Mouse (Mus musculus) central nervous system, embryonic 14 days (tissue): ENCODE results near the gene Gm3264. TPM values are rescaled to one million over a fixed set of nuclear protein-coding genes. Genes with fewer than 3 reads are reported as not detected.

Experiments used
- polyA plus RNA-seq: library from polyadenylated mRNA; depleted of rRNA; stranded (reverse); fragments of >200 nt; gene quantifications from 2 replicates; pipeline ENCODE4 v1.2.3, GENCODE M21; 2012; rRNA removed

Gene Gm3264
- 3.7 and 4.1 TPM in 2 replicates for polyA plus RNA-seq

GRCm38 (mm10) chr14:4855299-4855980, at the start of gene Gm3264:
Gene Gm3264, plus strand, starts transcription at chr14:4855576.

GRCm38 (mm10) chr14:4837806-4838205, 17.6 kb upstream of the Gm3264 start, which contains the start of gene Gm3269:
Gene Gm3269, plus strand, starts transcription at chr14:4838106.

GRCm38 (mm10) chr14:4892116-4892515, 36.7 kb downstream of the Gm3264 start, which contains the start of gene Gm3278:
Gene Gm3278, plus strand, starts transcription at chr14:4892416.

Other genes starting within 250 kb of the Gm3264 start
- gene Gm8159, start 223.2 kb upstream of the Gm3264 start, polyA plus RNA-seq = 0.05 and 0.08 TPM in 2 replicates
- gene Gm3239, start 191.4 kb upstream of the Gm3264 start, polyA plus RNA-seq = 0.71 and 0.96 TPM in 2 replicates
- gene Gm7876, start 146.3 kb upstream of the Gm3264 start, polyA plus RNA-seq = not detected in 2 replicates
- 4.3 and 4.5 TPM in 2 replicates for gene Gm3252, start 128.8 kb upstream of the Gm3264 start, polyA plus RNA-seq
- gene Gm9602, start 79.2 kb upstream of the Gm3264 start, polyA plus RNA-seq = not detected in 2 replicates
- gene Gm3269, start 17.5 kb upstream of the Gm3264 start, polyA plus RNA-seq = not detected in 2 replicates
- gene Gm3278, start 36.8 kb downstream of the Gm3264 start, polyA plus RNA-seq = 0.15 and 0.17 TPM in 2 replicates
- gene Gm8297, start 128.4 kb downstream of the Gm3264 start, polyA plus RNA-seq = not detected in 2 replicates
- gene Gm3298, start 160.3 kb downstream of the Gm3264 start, polyA plus RNA-seq = not detected in 2 replicates
- not detected in 2 replicates for gene 4930555G01Rik, start 195.1 kb downstream of the Gm3264 start, polyA plus RNA-seq
- 13.0 and 14.3 TPM in 2 replicates for gene Gm8281, start 215.5 kb downstream of the Gm3264 start, polyA plus RNA-seq